Mouse (Mus musculus): Measurements from ENCODE around the gene Opcml. TPM values are rescaled to one million over a fixed set of nuclear protein-coding genes. Genes with fewer than 3 reads are reported as not detected.

Opcml gene
- total RNA-seq (2021) (1 to 10 TPM in 1 of 2 experiments, under 1 TPM in 1; 0.94 to 1.3 TPM), polyA plus RNA-seq (2012; rRNA removed) (1.2 and 1.9 TPM in 2 replicates)
- long read RNA-seq, partial matches to known transcripts, result 0 of 1 reads
- long read RNA-seq, other reads (novel, unspliced or antisense), result 1 of 1 reads

DNA sequence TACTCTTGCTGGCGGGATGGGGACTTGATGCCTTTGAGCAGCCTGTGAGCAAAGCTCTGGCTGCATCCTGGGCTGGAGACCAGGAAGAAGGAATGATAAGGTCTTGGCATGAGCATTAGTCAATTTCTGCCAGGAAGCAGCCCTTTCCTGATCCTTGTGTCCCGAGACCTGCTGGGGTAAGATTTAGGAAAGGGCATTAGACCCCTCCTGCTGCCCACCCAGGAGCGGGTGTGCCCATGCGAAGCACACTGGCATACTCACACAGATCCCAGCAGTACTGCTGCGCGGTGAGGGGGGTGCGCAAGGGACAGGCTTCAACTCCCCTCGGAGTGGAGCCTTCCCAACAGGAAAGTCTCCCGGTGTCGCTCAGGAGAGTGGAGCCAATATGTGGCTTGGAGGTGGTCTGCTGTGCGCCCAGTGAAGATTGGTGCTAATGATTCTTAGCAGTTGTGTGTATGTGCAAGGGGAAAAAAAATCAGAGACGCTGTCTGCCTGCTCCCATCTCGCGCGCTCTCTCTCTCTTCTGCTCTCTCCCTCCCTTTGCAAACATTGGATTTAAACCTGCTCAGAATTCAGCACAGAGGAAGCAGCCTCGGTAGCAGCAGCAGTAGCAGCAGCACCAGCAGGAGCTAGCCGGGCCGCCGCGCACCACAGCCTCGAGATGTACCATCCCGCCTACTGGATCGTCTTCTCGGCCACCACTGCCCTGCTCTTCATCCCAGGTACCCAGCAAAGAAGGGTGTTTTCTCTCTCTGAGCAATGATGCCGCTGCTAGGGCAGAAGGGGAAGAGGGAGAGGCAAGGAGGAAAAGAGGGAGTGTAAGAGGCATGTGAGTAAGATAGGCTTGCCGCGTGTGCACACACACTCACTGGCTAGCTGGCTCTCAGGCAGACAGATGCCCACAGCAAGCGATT is at the start of gene Opcml:
Gene Opcml, plus strand, starts transcription at position 51 of the 914 bp plus-strand sequence.
- no peaks in the 10 kb centered on the region for H3K4me1 ChIP-seq (ENCODE audit: control insufficient read depth, insufficient read depth, low read length)
- no peak within 1 kb of the TSS for H3K9ac ChIP-seq (ENCODE audit: low read depth, low read length)
- no peak for DNase-seq
- intact Hi-C loops (cut with DNase I), result no loop called here
- H3K27me3 ChIP-seq (ENCODE audit: control insufficient read depth, insufficient read depth, low read length), result peaks cover 2% of the 10 kb centered on the region; the same call in 1 of the 2 replicates
- TF ChIP-seq POLR2A (IDR thresholded peaks at IDR 0.05; ENCODE audit: insufficient read depth, low read depth, low read length) (no peak), CTCF (IDR thresholded peaks at IDR 0.05) (no peak), EP300 (IDR thresholded peaks at IDR 0.05; ENCODE audit: insufficient read depth, low read depth, low read length) (no peak)
- H3K36me3 ChIP-seq (ENCODE audit: control insufficient read depth, insufficient read depth, low read length), result no peaks in the 10 kb centered on the region
- H3K27ac ChIP-seq, result no peak within 1 kb of the TSS
- WGBS, result 2% methylated on average over 28 of the region's 28 CpGs
- no peak within 1 kb of the TSS for H3K4me3 ChIP-seq
- H3K79me2 ChIP-seq (replicated peaks; ENCODE audit: control insufficient read depth, insufficient read depth, low read length), result no peaks in the 10 kb centered on the region

DNA sequence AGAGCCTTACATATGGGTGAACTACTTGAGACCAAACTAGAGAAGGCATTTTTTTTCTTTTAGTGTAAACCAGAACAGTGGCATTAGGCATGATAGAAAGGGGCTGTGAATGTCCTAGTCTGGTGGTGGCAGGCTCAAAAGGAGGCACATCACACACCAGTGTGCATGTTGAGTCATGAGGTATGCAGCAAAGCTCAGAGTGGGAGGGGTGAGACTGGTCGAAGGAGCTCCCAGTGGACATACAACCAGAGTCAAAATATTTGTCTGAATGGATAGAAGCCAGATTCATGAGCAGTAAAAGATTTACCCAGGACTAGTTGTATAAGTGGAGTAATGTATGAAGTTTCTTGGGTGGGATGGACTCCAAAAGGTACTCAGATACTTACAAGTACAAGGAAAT is 31.9 kb upstream of the Opcml start:
- Histone ChIP-seq H3K36me3 (ENCODE audit: control insufficient read depth, insufficient read depth, low read length) (no peaks in the 10 kb centered on the region), H3K27me3 (ENCODE audit: control insufficient read depth, insufficient read depth, low read length) (no peaks in the 10 kb centered on the region), H3K4me1 (ENCODE audit: control insufficient read depth, insufficient read depth, low read length) (no peaks in the 10 kb centered on the region), H3K9ac (ENCODE audit: low read depth, low read length) (no peak overlapping the region), H3K79me2 (replicated peaks; ENCODE audit: control insufficient read depth, insufficient read depth, low read length) (no peaks in the 10 kb centered on the region), H3K27ac (no peak overlapping the region), H3K4me3 (no peak overlapping the region)
- TF ChIP-seq CTCF (IDR thresholded peaks at IDR 0.05) (no peak), EP300 (IDR thresholded peaks at IDR 0.05; ENCODE audit: insufficient read depth, low read depth, low read length) (no peak)
- 63% methylated on average over 1 of the region's 1 CpGs for WGBS
- DNase-seq, result no peak
- intact Hi-C loops (cut with DNase I), result no loop called here

DNA sequence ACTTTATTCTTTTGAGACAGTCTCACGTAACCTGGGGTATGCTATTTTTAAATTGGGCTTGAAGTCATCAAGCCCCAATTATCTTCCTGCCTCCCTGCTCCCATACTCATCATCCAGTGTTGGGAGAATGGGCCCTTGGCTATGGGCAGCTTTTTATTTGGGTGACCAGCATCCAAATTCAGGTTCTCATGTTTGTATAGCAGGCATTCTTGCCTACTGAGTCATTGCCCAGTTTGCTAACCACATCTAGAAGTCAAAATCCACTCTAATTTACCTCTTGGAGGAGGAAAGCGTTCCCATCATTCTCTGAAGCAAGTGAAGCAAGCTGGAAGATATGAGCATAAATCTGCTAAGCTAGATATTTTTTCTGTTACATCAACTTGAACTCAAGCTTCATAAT is 29.4 kb upstream of the Opcml start:
- no peak for TF ChIP-seq POLR2A (IDR thresholded peaks at IDR 0.05; ENCODE audit: insufficient read depth, low read depth, low read length)
- TF ChIP-seq EP300 (IDR thresholded peaks at IDR 0.05; ENCODE audit: insufficient read depth, low read depth, low read length), result no peak
- TF ChIP-seq CTCF (IDR thresholded peaks at IDR 0.05), result no peak
- Histone ChIP-seq H3K27ac (no peak overlapping the region), H3K9ac (ENCODE audit: low read depth, low read length) (no peak overlapping the region), H3K4me1 (ENCODE audit: control insufficient read depth, insufficient read depth, low read length) (no peaks in the 10 kb centered on the region), H3K36me3 (ENCODE audit: control insufficient read depth, insufficient read depth, low read length) (no peaks in the 10 kb centered on the region), H3K79me2 (replicated peaks; ENCODE audit: control insufficient read depth, insufficient read depth, low read length) (no peaks in the 10 kb centered on the region), H3K4me3 (no peak overlapping the region), H3K27me3 (ENCODE audit: control insufficient read depth, insufficient read depth, low read length) (no peaks in the 10 kb centered on the region)
- DNase-seq, result no peak
- intact Hi-C loops (cut with DNase I), result no loop called here
- 79% methylated on average over 2 of the region's 2 CpGs for WGBS

DNA sequence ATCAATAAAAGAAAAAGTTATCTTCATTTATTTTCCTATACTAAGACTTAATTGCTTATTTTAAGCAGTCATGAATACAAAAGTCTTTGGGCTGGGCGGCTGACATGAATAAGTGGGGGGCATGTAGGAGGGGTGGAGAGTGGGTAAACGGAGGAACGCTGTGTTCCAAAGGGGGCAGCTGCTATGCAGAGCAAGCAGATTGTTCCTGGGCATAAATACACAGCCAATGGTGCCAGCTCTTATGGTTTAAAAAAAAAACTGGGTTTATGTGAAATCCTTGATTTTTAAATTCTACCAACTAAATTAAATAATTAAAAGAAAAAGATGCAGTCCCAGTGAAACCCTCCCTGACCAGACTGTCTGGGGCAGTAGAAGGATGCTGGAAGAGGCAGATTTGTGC is 24.1 kb upstream of the Opcml start:
- Histone ChIP-seq H3K36me3 (ENCODE audit: control insufficient read depth, insufficient read depth, low read length) (no peaks in the 10 kb centered on the region), H3K27me3 (ENCODE audit: control insufficient read depth, insufficient read depth, low read length) (no peaks in the 10 kb centered on the region), H3K79me2 (replicated peaks; ENCODE audit: control insufficient read depth, insufficient read depth, low read length) (no peaks in the 10 kb centered on the region), H3K9ac (ENCODE audit: low read depth, low read length) (no peak overlapping the region), H3K4me1 (ENCODE audit: control insufficient read depth, insufficient read depth, low read length) (no peaks in the 10 kb centered on the region), H3K27ac (no peak overlapping the region), H3K4me3 (no peak overlapping the region)
- 89% methylated on average over 3 of the region's 3 CpGs for WGBS
- TF ChIP-seq CTCF (IDR thresholded peaks at IDR 0.05) (no peak), POLR2A (IDR thresholded peaks at IDR 0.05; ENCODE audit: insufficient read depth, low read depth, low read length) (no peak), EP300 (IDR thresholded peaks at IDR 0.05; ENCODE audit: insufficient read depth, low read depth, low read length) (no peak)
- intact Hi-C loops (cut with DNase I), result no loop called here
- DNase-seq, result no peak

DNA sequence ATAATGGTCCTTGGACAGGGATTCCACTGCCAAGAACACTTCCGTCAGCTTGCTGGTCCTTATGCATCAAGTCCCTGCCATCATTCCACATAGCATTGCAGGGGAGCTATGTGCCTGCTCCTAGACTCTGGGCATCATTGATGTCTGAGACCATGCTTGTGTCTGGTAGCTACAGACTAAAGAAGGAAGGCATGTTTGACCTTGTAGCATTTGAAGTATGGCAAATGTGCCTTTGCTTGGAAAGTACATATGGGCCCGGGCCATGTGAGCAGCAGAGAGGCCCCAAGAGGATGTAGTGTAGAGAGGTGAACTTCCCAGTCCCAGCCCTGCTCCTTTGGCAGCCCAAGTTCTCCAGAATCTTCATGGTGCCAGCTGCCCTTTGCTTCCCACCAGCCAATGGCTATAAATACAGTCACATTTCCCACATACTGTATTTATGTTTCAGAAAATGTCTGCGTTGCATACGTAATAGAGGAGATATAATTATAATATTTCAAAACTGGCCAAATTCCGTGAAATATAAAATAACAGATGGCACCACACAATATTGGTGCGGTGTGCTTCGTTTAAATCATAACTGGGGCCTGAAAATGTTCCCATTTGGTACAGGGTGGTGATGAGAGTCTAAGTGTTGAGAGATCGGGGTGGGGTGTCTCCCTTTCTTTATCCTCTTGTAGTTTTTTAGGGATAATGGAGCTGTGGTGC is 23.2 kb upstream of the Opcml start:
- WGBS, result 81% methylated on average over 8 of the region's 8 CpGs
- DNase-seq, result no peak
- intact Hi-C loops (cut with DNase I), result no loop called here
- Histone ChIP-seq H3K4me1 (ENCODE audit: control insufficient read depth, insufficient read depth, low read length) (no peaks in the 10 kb centered on the region), H3K79me2 (replicated peaks; ENCODE audit: control insufficient read depth, insufficient read depth, low read length) (no peaks in the 10 kb centered on the region), H3K4me3 (no peak overlapping the region), H3K27ac (no peak overlapping the region), H3K36me3 (ENCODE audit: control insufficient read depth, insufficient read depth, low read length) (no peaks in the 10 kb centered on the region), H3K9ac (ENCODE audit: low read depth, low read length) (no peak overlapping the region), H3K27me3 (ENCODE audit: control insufficient read depth, insufficient read depth, low read length) (no peaks in the 10 kb centered on the region)
- no peak for TF ChIP-seq CTCF (IDR thresholded peaks at IDR 0.05)
- no peak for TF ChIP-seq EP300 (IDR thresholded peaks at IDR 0.05; ENCODE audit: insufficient read depth, low read depth, low read length)
- TF ChIP-seq POLR2A (IDR thresholded peaks at IDR 0.05; ENCODE audit: insufficient read depth, low read depth, low read length), result no peak

DNA sequence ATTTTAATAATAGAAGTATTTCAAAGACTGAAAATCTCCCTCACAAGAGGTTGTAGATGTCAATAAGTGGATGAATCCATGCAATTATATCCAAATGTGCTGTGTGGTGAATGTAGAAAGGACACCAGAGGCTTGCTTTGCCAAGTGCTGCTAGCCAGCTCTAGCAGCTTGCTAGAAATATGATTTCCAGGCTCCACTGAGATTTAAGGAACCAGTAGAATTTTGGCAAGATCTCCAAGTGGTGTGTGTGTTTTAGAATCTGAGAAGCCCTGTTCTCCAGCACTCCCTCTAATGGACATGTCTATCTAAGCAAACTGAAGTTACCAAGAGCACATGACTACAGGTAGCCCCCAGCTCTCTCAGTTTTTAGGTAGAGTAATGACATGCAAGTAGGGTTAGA is 21.8 kb upstream of the Opcml start:
- no peak overlapping the region for H3K9ac ChIP-seq (ENCODE audit: low read depth, low read length)
- H3K4me3 ChIP-seq, result no peak overlapping the region
- no peaks in the 10 kb centered on the region for H3K27me3 ChIP-seq (ENCODE audit: control insufficient read depth, insufficient read depth, low read length)
- no peaks in the 10 kb centered on the region for H3K79me2 ChIP-seq (replicated peaks; ENCODE audit: control insufficient read depth, insufficient read depth, low read length)
- H3K27ac ChIP-seq, result no peak overlapping the region
- TF ChIP-seq CTCF (IDR thresholded peaks at IDR 0.05) (no peak), POLR2A (IDR thresholded peaks at IDR 0.05; ENCODE audit: insufficient read depth, low read depth, low read length) (no peak), EP300 (IDR thresholded peaks at IDR 0.05; ENCODE audit: insufficient read depth, low read depth, low read length) (no peak)
- intact Hi-C loops (cut with DNase I), result no loop called here
- no peaks in the 10 kb centered on the region for H3K36me3 ChIP-seq (ENCODE audit: control insufficient read depth, insufficient read depth, low read length)
- H3K4me1 ChIP-seq (ENCODE audit: control insufficient read depth, insufficient read depth, low read length), result no peaks in the 10 kb centered on the region
- DNase-seq, result no peak
